Mouse (Mus musculus) c-Kit-positive CD71-positive TER-119-negative erythroid progenitor cells, embryonic 14.5 days (primary cell): ENCODE results near the gene Stxbp1.

Source experiments
- DNase-seq: peaks from one replicate; pipeline ENCODE4 v3.0.0-alpha.2; 2013; ENCODE audit warnings: low read depth

Gene Stxbp1

GRCm38 (mm10) chr2:32846805-32847467 lies at the start of gene Stxbp1:
Stxbp1 (minus strand) TSS chr2:32847245.
- DNase-seq, result peak; percentile 74

DNA sequence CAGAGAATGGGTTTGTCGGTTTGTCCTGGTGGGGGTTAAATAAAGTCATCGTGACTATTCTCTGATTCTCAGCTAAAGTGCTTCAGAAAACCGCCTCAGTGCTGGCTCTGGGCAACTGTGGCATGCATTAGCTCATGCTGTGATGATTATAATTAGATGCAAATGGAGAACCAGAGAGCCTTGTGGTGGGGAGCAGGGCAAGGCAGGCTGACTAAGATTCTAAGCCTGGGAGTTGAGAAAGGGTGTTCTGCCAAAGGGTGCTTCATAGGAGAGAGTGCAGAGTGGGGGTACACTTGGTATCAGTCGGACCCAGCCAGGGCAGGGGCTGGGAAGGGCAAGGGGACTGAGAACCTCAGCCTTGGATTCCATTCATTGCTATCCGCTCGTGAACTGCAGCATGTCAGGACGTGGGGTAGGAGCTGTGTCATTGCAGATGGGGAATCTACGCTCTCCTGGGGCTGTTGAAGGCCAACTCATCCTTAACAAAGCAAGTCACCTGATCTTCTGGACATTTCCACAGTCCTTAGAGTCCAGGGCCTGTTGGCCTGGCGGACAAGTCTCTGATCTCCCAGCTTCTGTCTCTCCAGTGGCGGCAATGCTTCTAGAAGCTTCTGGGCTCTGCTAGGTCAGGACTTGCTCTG lies 49.6 kb upstream of the Stxbp1 start:
- no peak for DNase-seq

DNA sequence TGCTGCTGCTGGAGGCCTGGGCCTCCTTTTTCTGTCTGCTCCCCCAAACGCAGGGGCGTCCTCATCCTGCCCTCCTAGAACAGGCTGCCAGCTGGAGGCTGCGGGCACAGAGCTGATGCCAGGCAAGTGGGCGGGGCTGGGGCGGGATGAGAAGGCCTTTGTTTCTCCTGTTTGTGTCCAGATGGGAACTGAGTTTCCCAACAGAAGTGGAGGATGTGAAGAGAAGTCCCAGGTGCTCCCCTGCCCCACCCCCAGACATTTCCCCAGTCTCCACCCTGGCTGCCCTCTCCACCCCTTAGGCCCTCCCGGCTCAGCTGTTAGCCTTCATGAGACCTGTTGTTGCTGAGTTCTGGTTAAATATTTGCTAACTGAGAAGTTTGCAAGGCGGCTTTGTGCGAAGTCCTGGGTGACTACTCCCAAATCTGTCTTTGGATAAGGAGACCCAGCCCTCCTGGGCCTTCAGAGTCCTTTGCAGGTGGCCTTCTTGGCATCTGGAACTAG lies 48.6 kb upstream of the Stxbp1 start:
- no peak for DNase-seq

DNA sequence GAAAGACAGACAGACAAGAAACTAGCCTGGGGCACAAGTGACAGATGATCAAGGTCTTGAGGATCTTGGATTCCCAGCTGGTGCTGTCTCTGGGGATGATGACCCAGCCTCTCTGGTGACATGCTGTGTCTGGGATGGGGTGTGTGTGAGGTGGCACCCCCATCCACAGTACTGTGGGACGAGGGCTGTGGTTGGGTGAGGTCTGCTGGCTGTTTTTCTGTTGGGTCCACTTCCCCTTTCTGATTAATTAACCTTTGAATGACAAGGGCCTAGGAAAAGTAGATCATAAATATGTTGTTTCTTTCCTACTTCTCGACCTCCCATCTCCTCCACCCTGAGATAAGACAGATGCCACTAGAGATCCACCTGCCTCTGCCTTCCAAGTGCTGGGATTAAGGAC lies 47.1 kb upstream of the Stxbp1 start:
- DNase-seq, result no peak

GRCm38 (mm10) chr2:32892490-32892889 lies 45.4 kb upstream of the Stxbp1 start:
- no peak for DNase-seq

- DNase-seq, result no peak
These were observed 44.2 kb upstream of the Stxbp1 start for GRCm38 (mm10) chr2:32891278-32891677.

GRCm38 (mm10) chr2:32890280-32890679 lies 43.2 kb upstream of the Stxbp1 start:
- no peak for DNase-seq

GRCm38 (mm10) chr2:32888551-32888950 lies 41.5 kb upstream of the Stxbp1 start:
- DNase-seq, result no peak

GRCm38 (mm10) chr2:32888029-32888428 lies 41.0 kb upstream of the Stxbp1 start:
- no peak for DNase-seq

- DNase-seq, result no peak
These were observed 37.7 kb upstream of the Stxbp1 start for GRCm38 (mm10) chr2:32884745-32885144.

DNA sequence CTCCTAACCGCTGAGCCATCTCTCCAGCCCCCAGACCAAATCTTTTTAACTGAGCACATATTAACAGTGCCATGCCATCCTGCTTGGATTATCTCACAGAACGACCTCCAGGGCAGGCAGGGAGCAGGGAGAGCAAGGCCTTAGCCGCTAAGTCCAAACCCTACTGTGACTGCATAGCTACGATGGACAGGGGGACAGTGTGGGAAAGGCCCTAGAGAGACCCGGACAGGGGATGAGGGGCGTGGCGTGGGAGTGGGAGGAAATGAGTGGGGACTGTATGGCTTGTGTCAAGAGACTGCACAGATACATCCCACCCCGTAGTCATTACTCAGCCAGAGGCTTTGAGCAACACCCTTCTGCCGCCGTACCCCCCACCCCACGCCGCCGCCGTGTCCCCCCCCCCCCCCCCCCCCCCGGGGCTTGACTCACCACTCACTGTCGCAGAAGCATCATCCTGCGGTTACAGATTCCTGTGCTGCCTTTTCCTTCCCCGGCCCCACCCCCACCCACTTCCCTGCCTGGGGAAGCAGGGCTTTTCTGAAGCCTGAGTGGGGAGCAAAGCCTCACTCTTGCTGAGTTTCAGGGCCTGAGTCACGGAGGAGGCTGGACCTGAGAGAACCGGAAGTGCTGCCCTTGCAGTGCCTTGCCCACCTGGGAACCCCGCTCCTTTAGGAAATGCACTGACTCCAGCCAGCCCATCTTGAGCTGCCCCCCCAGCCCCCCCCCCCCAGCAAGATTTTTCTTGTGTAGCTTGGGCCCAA lies 35.4 kb upstream of the Stxbp1 start:
- DNase-seq, result no peak

DNA sequence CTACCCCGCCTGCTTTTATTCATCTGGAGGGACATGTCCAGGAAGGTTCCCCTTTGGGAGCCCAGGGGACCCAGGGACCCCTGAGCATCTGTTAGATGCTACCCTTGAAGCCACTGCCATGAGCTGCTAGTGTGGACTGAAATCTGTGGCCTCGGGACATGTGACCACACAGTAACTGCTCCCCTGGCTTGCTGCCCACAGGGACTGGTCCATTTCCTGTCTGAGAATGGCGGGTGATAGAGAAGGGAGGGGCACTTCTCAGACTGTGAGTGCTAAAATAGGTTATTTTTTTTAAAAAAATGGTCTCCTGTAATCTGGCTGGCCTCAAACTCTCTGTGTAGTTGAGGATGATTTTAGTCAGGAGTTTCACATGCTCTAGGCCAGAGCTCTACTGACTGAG lies 34.7 kb upstream of the Stxbp1 start:
- no peak for DNase-seq

DNA sequence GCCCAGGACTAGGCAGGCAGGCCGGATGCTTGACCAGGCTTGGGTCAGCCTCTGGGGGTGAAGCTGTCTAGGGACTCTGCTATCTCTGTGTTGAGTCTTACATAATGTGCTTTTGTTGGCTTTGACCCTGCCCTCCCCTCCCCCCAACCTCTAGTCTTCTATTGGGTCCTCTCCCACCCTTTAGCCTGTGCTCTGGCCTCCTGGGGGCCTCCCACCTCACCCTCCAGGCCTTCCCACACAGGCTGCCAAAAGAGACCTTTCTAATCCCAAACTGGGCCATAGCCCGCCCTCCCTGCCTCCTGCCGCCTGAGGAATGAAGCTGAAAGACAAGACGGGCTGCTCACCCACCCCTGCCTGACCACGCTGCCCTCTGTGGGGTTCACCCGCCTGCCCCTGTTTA lies 34.0 kb upstream of the Stxbp1 start:
- DNase-seq, result no peak

GRCm38 (mm10) chr2:32879593-32879992 lies 32.5 kb upstream of the Stxbp1 start:
- no peak for DNase-seq

DNA sequence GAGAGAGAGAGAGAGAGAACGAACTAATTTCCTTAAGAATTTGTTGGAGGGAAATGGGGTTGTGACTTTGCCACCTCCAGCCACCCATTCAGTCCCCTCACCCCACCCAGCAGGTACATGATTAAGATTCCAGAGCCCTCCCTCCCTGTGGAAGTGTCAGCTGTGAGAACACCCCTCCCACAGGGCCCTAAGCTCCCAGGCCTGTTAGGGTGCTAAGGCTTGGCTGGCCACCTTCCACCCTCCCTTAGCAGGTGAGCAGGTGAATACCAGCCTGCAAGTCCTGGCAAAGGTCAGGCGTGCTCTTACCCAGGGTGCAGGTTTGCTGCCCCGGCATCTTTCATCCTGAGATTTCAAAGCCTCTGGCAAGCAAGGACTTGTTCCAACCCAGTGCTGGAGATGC lies 31.4 kb upstream of the Stxbp1 start:
- no peak for DNase-seq

GRCm38 (mm10) chr2:32877761-32878393 lies 30.8 kb upstream of the Stxbp1 start:
- DNase-seq, result no peak

- DNase-seq, result no peak
These were observed 30.3 kb upstream of the Stxbp1 start for GRCm38 (mm10) chr2:32877303-32877702.

GRCm38 (mm10) chr2:32876490-32877302 lies 29.7 kb upstream of the Stxbp1 start:
- no peak for DNase-seq

DNA sequence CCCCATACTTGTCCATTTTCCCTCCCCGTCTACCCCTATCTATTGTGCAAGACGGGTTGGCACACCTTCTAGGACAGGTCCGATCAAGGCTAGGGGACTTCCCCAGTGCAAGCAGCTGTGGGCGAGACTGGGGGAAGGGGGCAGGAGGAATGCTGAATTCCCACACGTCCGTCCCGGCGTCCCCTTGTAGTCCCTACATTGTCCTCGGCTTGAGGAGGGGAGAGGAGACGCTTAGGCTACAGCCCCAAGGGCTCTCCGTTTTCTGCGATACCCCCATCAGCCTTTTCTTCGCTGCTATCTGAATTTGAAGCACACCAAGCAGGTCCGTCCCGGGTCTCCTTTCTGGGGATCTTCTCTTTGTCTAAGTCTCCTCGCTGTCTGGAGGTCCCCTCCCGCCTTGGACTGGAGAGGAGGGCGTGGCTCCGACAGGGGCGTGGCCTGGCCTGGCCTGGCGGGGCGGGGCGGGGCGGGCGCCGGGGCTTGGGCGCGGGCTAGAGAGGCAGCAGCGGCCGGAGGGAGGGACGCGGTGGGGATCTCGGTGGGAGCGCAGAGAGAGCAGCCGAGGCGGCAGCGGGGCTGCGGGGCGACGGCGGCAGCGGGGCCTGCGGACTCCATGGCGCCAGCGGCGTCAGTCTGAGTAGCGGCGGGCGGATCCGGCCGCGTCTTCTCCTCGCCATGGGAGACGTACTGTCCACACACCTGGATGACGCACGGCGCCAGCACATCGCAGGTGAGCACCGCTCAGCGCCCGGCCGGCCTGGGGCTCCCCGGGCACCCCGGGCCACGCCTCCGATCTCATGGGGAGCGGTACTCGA lies 28.8 kb upstream of the Stxbp1 start, which contains the start of gene Fam129b:
Gene Fam129b, plus strand, starts transcription at position 440 of the 815 bp plus-strand sequence.
- DNase-seq, result peak; percentile 63

DNA sequence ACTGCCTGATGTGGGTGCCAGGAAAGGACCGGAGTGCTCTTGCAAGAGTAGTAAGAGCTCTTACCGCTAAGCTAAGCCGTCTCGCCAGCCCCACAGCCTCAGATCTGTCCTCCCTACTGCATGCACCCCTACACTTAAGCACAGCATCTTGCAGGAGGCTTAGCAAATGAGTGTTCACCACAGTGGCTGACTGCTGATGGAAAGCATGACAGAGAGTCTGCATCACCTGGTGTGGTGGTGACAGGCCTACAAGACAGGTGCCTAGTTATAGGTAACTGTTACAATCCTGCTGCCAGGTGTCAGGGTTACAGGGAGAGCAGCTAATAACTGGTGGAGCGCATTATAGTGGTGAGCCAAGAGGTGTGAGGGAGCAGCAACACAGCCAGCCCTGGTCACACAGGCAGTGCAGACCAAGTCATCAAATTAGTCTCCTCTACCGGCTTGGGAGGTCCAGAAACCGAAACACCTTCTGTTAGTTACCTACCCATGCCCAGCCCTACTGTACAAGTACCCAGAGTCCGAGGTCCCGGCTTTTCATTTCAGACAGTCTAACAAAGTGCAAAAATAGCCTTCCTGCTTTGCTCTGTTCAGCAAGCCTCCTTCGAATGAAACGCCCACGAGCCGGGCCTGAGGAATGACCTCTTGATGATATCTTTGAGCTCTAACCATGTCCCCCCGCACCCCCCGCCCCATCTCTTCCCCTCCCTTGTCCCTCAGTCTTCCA lies 28.1 kb upstream of the Stxbp1 start:
- no peak for DNase-seq
